Mouse (Mus musculus) forebrain, embryonic 14.5 days (tissue): ENCODE results near the gene Noc2l. TPM values are rescaled to one million over a fixed set of nuclear protein-coding genes. Genes with fewer than 3 reads are reported as not detected.
A peak's percentile ranks its signal among the peaks of the same experiment; 100 is the strongest.

Source experiments
- ATAC-seq: fragments of 200-750 bp; cut with Nextera tagmentation; 2 replicates; pipeline ENCODE4 v1.8.0; 2017; ENCODE audit warnings: mild to moderate bottlenecking, moderate library complexity
- DNase-seq: peaks from one replicate; pipeline ENCODE4 v3.0.0-alpha.2; 2015; ENCODE audit warnings: low spot score
- H3K27ac ChIP-seq: fragments of 300-500 bp; sonication (generic); 2 replicates; pipeline ENCODE4 v1.5.1; 2014; ENCODE audit warnings: low read depth, mild to moderate bottlenecking, control low read depth, low read length, moderate library complexity
- H3K27me3 ChIP-seq: fragments of 300-500 bp; sonication (generic); replicated peaks from 2 replicates; pipeline ENCODE4 v1.6.1; 2014; ENCODE audit warnings: low read length, control low read depth, mixed read lengths; ENCODE audit not compliant: control insufficient read depth, insufficient read depth
- H3K36me3 ChIP-seq: fragments of 300-500 bp; sonication (generic); 2 replicates; pipeline ENCODE4 v1.6.1; 2014; ENCODE audit warnings: low read length, control low read depth; ENCODE audit not compliant: control insufficient read depth, insufficient read depth
- H3K4me1 ChIP-seq: fragments of 300-500 bp; sonication (generic); 2 replicates; pipeline ENCODE4 v1.6.1; 2014; ENCODE audit warnings: antibody characterized with exemption, low read length, control low read depth; ENCODE audit not compliant: control insufficient read depth, insufficient read depth
- H3K4me2 ChIP-seq: fragments of 300-500 bp; sonication (generic); 2 replicates; pipeline ENCODE4 v1.6.1; 2014; ENCODE audit warnings: mild to moderate bottlenecking, control low read depth, low read length
- H3K4me3 ChIP-seq: fragments of 300-500 bp; sonication (generic); 2 replicates; pipeline ENCODE4 v1.5.1; 2014; ENCODE audit warnings: low read depth, low read length, control low read depth
- H3K9ac ChIP-seq: fragments of 300-500 bp; sonication (generic); 2 replicates; pipeline ENCODE4 v1.6.1; 2014; ENCODE audit warnings: mild to moderate bottlenecking, low read length, control low read depth, moderate library complexity
- H3K9me3 ChIP-seq: fragments of 300-500 bp; sonication (generic); replicated peaks from 2 replicates; pipeline ENCODE4 v1.6.1; 2016; ENCODE audit warnings: low read length, control low read depth, mixed read lengths; ENCODE audit not compliant: control insufficient read depth
- WGBS: fragments of 180-500 bp; shearing (Covaris S2); extraction: QIAGEN DNeasy Blood & Tissue Kit; methylation state at CpG from one replicate; pipeline ENCODE4 v1.1.7; 2014; 5-methylcytosine and 5-hydroxymethylcytosine counted together
- polyA plus RNA-seq: library from polyadenylated mRNA; unstranded; fragments of >200 nt; fragmentation: Nextera tagmentation; extraction: Ambion mirVana; gene quantifications from 2 replicates; pipeline ENCODE4 v1.2.1, GENCODE M21; 2014

The Noc2l gene
- polyA plus RNA-seq, 1 experiment from 2014 or later = 43.3 TPM

- Histone ChIP-seq H3K4me1 (peaks cover 35% of the 10 kb centered on the region), H3K9me3 (no peaks in the 10 kb centered on the region), H3K9ac (peak overlapping the region; percentile 91), H3K4me3 (peak overlapping the region; percentile 86), H3K36me3 (peaks cover 25% of the 10 kb centered on the region), H3K27me3 (no peaks in the 10 kb centered on the region), H3K27ac (peak overlapping the region; percentile 81), H3K4me2 (peak overlapping the region; percentile 95)
- peak; percentile 33 for ATAC-seq
- DNase-seq = peak; percentile 86
- 3% methylated on average over 35 of the region's 35 CpGs for WGBS
These were observed 39.6 kb upstream of the Noc2l start for GRCm38 (mm10) chr4:156195927-156196870.

GRCm38 (mm10) chr4:156197131-156197828 is 38.5 kb upstream of the Noc2l start, which contains the start of gene Agrn:
Gene Agrn, minus strand, starts transcription at chr4:156197488.
- DNase-seq (no peak), ATAC-seq (peak; percentile 81)
- under 1% methylated on average over 30 of the region's 88 CpGs for WGBS
- Histone ChIP-seq H3K27me3 (no peaks in the 10 kb centered on the region), H3K36me3 (peaks cover 15% of the 10 kb centered on the region), H3K27ac (peak within 1 kb of the TSS; percentile 94), H3K9ac (peak within 1 kb of the TSS; percentile 91), H3K4me2 (peak within 1 kb of the TSS; percentile 95), H3K4me3 (peak within 1 kb of the TSS; percentile 86), H3K9me3 (no peaks in the 10 kb centered on the region), H3K4me1 (peaks cover 34% of the 10 kb centered on the region)

- H3K4me2 ChIP-seq = peak overlapping the region; percentile 57
- ATAC-seq (peak; percentile 92), DNase-seq (peak; percentile 94)
- H3K4me1 ChIP-seq = peaks cover 35% of the 10 kb centered on the region
- peak overlapping the region; percentile 67 for H3K9ac ChIP-seq
- no peaks in the 10 kb centered on the region for H3K27me3 ChIP-seq
- peaks cover 10% of the 10 kb centered on the region for H3K36me3 ChIP-seq
- WGBS = under 1% methylated on average over 26 of the region's 26 CpGs
- H3K27ac ChIP-seq = peak overlapping the region; percentile 94
- H3K9me3 ChIP-seq = no peaks in the 10 kb centered on the region
- H3K4me3 ChIP-seq = peak overlapping the region; percentile 86
These were observed 38.0 kb upstream of the Noc2l start for GRCm38 (mm10) chr4:156197829-156198205.

- no peak within 1 kb of the TSS for H3K4me3 ChIP-seq
- H3K9ac ChIP-seq = no peak within 1 kb of the TSS
- no peaks in the 10 kb centered on the region for H3K27me3 ChIP-seq
- no peak for DNase-seq
- no peak within 1 kb of the TSS for H3K4me2 ChIP-seq
- H3K4me1 ChIP-seq = peaks cover 12% of the 10 kb centered on the region
- no peaks in the 10 kb centered on the region for H3K9me3 ChIP-seq
- no peak within 1 kb of the TSS for H3K27ac ChIP-seq
- ATAC-seq = no peak
- 68% methylated on average over 10 of the region's 10 CpGs for WGBS
- H3K36me3 ChIP-seq = no peaks in the 10 kb centered on the region
These were observed 35.0 kb upstream of the Noc2l start, which contains the start of gene Isg15 for GRCm38 (mm10) chr4:156200623-156201475. Gene Isg15, minus strand, starts transcription at chr4:156200818.

GRCm38 (mm10) chr4:156202462-156202893 is 33.3 kb upstream of the Noc2l start:
- 48% methylated on average over 12 of the region's 12 CpGs for WGBS
- Histone ChIP-seq H3K9me3 (no peaks in the 10 kb centered on the region), H3K27me3 (no peaks in the 10 kb centered on the region), H3K4me1 (peaks cover 7% of the 10 kb centered on the region), H3K27ac (peak overlapping the region; percentile 35; the same call in 1 of the 2 replicates), H3K9ac (peak overlapping the region; percentile 77; the same call in 1 of the 2 replicates), H3K4me2 (peak overlapping the region; percentile 96), H3K36me3 (0 out of 2 replicates have a peak, but pooled peaks cover 3% of the 10 kb centered on the region), H3K4me3 (peak overlapping the region; percentile 56)
- DNase-seq (no peak), ATAC-seq (no peak)

- Histone ChIP-seq H3K36me3 (0 out of 2 replicates have a peak, but pooled peaks cover 3% of the 10 kb centered on the region), H3K9me3 (no peaks in the 10 kb centered on the region), H3K27ac (peak within 1 kb of the TSS; percentile 39; the same call in 1 of the 2 replicates), H3K4me2 (peak within 1 kb of the TSS; percentile 96), H3K9ac (peak within 1 kb of the TSS; percentile 77), H3K4me3 (peak within 1 kb of the TSS; percentile 56), H3K27me3 (no peaks in the 10 kb centered on the region), H3K4me1 (peaks cover 7% of the 10 kb centered on the region)
- ATAC-seq = peak; percentile 86
- peak; percentile 84 for DNase-seq
- 0% methylated on average over 27 of the region's 39 CpGs for WGBS
These were observed 32.8 kb upstream of the Noc2l start, which contains the start of gene AW011738 for GRCm38 (mm10) chr4:156203001-156203412. Gene AW011738, plus strand, starts transcription at chr4:156203304.

GRCm38 (mm10) chr4:156203413-156204131 is 32.2 kb upstream of the Noc2l start:
- Histone ChIP-seq H3K4me3 (peak overlapping the region; percentile 56), H3K4me1 (peaks cover 7% of the 10 kb centered on the region), H3K27ac (peak overlapping the region; percentile 39; the same call in 1 of the 2 replicates), H3K36me3 (0 out of 2 replicates have a peak, but pooled peaks cover 3% of the 10 kb centered on the region), H3K9me3 (no peaks in the 10 kb centered on the region), H3K4me2 (peak overlapping the region; percentile 96), H3K9ac (peak overlapping the region; percentile 77), H3K27me3 (no peaks in the 10 kb centered on the region)
- peak; percentile 49 for DNase-seq
- under 1% methylated on average over 49 of the region's 49 CpGs for WGBS
- ATAC-seq = peak; percentile 40
